Mouse (Mus musculus) MEL (cell line): ENCODE data around the gene Usp15. TPM values are rescaled to one million over a fixed set of nuclear protein-coding genes. Genes with fewer than 3 reads are reported as not detected.

ENCODE experiments used
- DNase-seq: peaks from one replicate; pipeline ENCODE4 v3.0.0; 2011; ENCODE audit warnings: low read depth, low spot score
- H3K27ac ChIP-seq: 2 replicates; pipeline ENCODE4 v1.5.1; 2012; ENCODE audit warnings: low read depth, mild to moderate bottlenecking, control low read depth, low read length, moderate library complexity; ENCODE audit not compliant: control insufficient read depth
- H3K27me3 ChIP-seq, 2 experiments: fragments of 150-350 bp in 1 of 2; sonication (generic) in 1 of 2; 2 replicates each; pipeline ENCODE4 v1.6.1; 2012; ENCODE audit warnings: low read length in 2 of 2, mild to moderate bottlenecking in 2 of 2, improper control_type of control experiment in 1 of 2, moderate library complexity in 1 of 2; ENCODE audit not compliant: insufficient read depth in 2 of 2, control insufficient read depth in 1 of 2
- H3K36me3 ChIP-seq, 2 experiments: 2 replicates each; pipeline ENCODE4 v1.6.1; 2012 to 2014; ENCODE audit warnings: low read length in 2 of 2, improper control_type of control experiment in 1 of 2, inconsistent platforms in 1 of 2, mild to moderate bottlenecking in 1 of 2; ENCODE audit not compliant: insufficient read depth in 2 of 2, control insufficient read depth in 1 of 2
- H3K4me1 ChIP-seq, 2 experiments: fragments of 150-350 bp in 1 of 2; sonication (generic) in 1 of 2; 2 replicates each; pipeline ENCODE4 v1.6.1; 2012; ENCODE audit warnings: low read length in 2 of 2, improper control_type of control experiment in 1 of 2, mild to moderate bottlenecking in 1 of 2; ENCODE audit not compliant: insufficient read depth in 2 of 2, control insufficient read depth in 1 of 2
- H3K4me3 ChIP-seq, 2 experiments: fragments of 150-350 bp in 1 of 2; sonication (generic) in 1 of 2; 2 replicates each; pipeline ENCODE4 v1.5.1; 2012; ENCODE audit warnings: low read depth in 2 of 2, low read length in 2 of 2, mild to moderate bottlenecking in 2 of 2, moderate library complexity in 2 of 2, control low read depth in 1 of 2, improper control_type of control experiment in 1 of 2; ENCODE audit not compliant: control insufficient read depth in 1 of 2, insufficient read depth in 1 of 2
- H3K79me2 ChIP-seq: 2 replicates; pipeline ENCODE4 v1.6.1; 2012; ENCODE audit warnings: mild to moderate bottlenecking, low read length, moderate library complexity; ENCODE audit not compliant: control insufficient read depth, poor library complexity, insufficient read depth
- H3K9ac ChIP-seq: 2 replicates; pipeline ENCODE4 v1.6.1; 2012; ENCODE audit warnings: low read depth, mild to moderate bottlenecking, control low read depth, low read length, moderate library complexity; ENCODE audit not compliant: control insufficient read depth, poor library complexity, severe bottlenecking
- H3K9me3 ChIP-seq: fragments of 150-350 bp; sonication (generic); replicated peaks from 2 replicates; pipeline ENCODE4 v1.6.1; 2012; ENCODE audit warnings: mild to moderate bottlenecking, low read length, improper control_type of control experiment, moderate library complexity; ENCODE audit not compliant: insufficient read depth
- CHD2 ChIP-seq: IDR thresholded peaks from 2 replicates; pipeline ENCODE4 v1.6.1; 2011; ENCODE audit warnings: low read length, improper control_type of control experiment
- CTCF ChIP-seq, 3 experiments: IDR thresholded peaks in 2 of 3; conservative IDR thresholded peaks in 1 of 3; 2 replicates each; pipeline ENCODE4 v1.5.1; 2011 to 2012; ENCODE audit warnings: low read length in 3 of 3, low read depth in 2 of 3, mild to moderate bottlenecking in 2 of 3, improper control_type of control experiment in 1 of 3, inconsistent platforms in 1 of 3, mixed read lengths in 1 of 3, moderate library complexity in 1 of 3; ENCODE audit not compliant: control insufficient read depth in 1 of 3, insufficient read depth in 1 of 3, poor library complexity in 1 of 3, severe bottlenecking in 1 of 3
- ELF1 ChIP-seq: IDR thresholded peaks from 2 replicates; pipeline ENCODE4 v1.6.1; 2014; ENCODE audit warnings: low read depth, mild to moderate bottlenecking, inconsistent platforms, low read length, improper control_type of control experiment, moderate library complexity
- ETS1 ChIP-seq: IDR thresholded peaks from 2 replicates; pipeline ENCODE4 v1.6.1; 2012; ENCODE audit warnings: low read depth, mild to moderate bottlenecking, inconsistent platforms, low read length, improper control_type of control experiment, moderate library complexity
- HCFC1 ChIP-seq: IDR thresholded peaks from 2 replicates; pipeline ENCODE4 v1.6.1; 2012; ENCODE audit warnings: low read depth, mild to moderate bottlenecking, inconsistent platforms, low read length, improper control_type of control experiment, moderate library complexity
- MAFK ChIP-seq: IDR thresholded peaks from 2 replicates; pipeline ENCODE4 v1.6.1; 2011; ENCODE audit warnings: low read depth, mild to moderate bottlenecking, low read length, improper control_type of control experiment, borderline replicate concordance
- MAX ChIP-seq: IDR thresholded peaks from 2 replicates; pipeline ENCODE4 v1.6.1; 2011; ENCODE audit warnings: low read length, improper control_type of control experiment
- MEF2A ChIP-seq: IDR thresholded peaks from 2 replicates; pipeline ENCODE4 v1.6.1; 2014; ENCODE audit warnings: low read depth, mild to moderate bottlenecking, inconsistent platforms, low read length, improper control_type of control experiment; ENCODE audit not compliant: poor library complexity, insufficient replicate concordance, severe bottlenecking; ENCODE audit errors: extremely low read depth
- MXI1 ChIP-seq: IDR thresholded peaks from 2 replicates; pipeline ENCODE4 v1.6.1; 2011; ENCODE audit warnings: mild to moderate bottlenecking, low read depth, low read length, improper control_type of control experiment
- MYB ChIP-seq: IDR thresholded peaks from 2 replicates; pipeline ENCODE4 v1.6.1; 2011; ENCODE audit warnings: mild to moderate bottlenecking, low read depth, low read length, improper control_type of control experiment
- POLR2A ChIP-seq, 2 experiments: IDR thresholded peaks; 2 replicates each; pipeline ENCODE4 v1.6.1; 2011 to 2012; ENCODE audit warnings: low read length in 2 of 2, mild to moderate bottlenecking in 2 of 2, control low read depth in 1 of 2, improper control_type of control experiment in 1 of 2, low read depth in 1 of 2, moderate library complexity in 1 of 2; ENCODE audit not compliant: control insufficient read depth in 1 of 2, insufficient read depth in 1 of 2, poor library complexity in 1 of 2
- RCOR1 ChIP-seq: IDR thresholded peaks from 2 replicates; pipeline ENCODE4 v1.6.1; 2012; ENCODE audit warnings: low read depth, mild to moderate bottlenecking, inconsistent platforms, low read length, improper control_type of control experiment
- SIN3A ChIP-seq: IDR thresholded peaks from 2 replicates; pipeline ENCODE4 v1.6.1; 2012; ENCODE audit warnings: low read length, improper control_type of control experiment, inconsistent platforms
- SMC3 ChIP-seq: IDR thresholded peaks from 2 replicates; pipeline ENCODE4 v1.6.1; 2011; ENCODE audit warnings: low read depth, low read length, improper control_type of control experiment
- TAL1 ChIP-seq: IDR thresholded peaks from 2 replicates; pipeline ENCODE4 v1.6.1; 2012; ENCODE audit warnings: mild to moderate bottlenecking, inconsistent platforms, low read length, moderate library complexity, mixed read lengths
- TBP ChIP-seq: IDR thresholded peaks from 2 replicates; pipeline ENCODE4 v1.8.0; 2011; ENCODE audit warnings: low read depth, low read length, improper control_type of control experiment
- ZC3H11A ChIP-seq: IDR thresholded peaks from 2 replicates; pipeline ENCODE4 v1.6.1; 2012; ENCODE audit warnings: low read depth, mild to moderate bottlenecking, inconsistent platforms, low read length, improper control_type of control experiment
- ZMIZ1 ChIP-seq: IDR thresholded peaks from 2 replicates; pipeline ENCODE4 v1.6.1; 2012; ENCODE audit warnings: low read depth, mild to moderate bottlenecking, inconsistent platforms, low read length, improper control_type of control experiment, moderate library complexity
- polyA plus RNA-seq, 2 experiments: library from polyadenylated mRNA; stranded (reverse) in 1 of 2; unstranded in 1 of 2; fragments of >175 nt in 1 of 2; fragments of >200 nt in 1 of 2; gene quantifications; 2 replicates each; pipeline versions ENCODE4 v1.2.1 to v1.2.4; 2012; ENCODE audit warnings: low replicate concordance in 2 of 2, low read depth in 1 of 2; ENCODE audit not compliant: insufficient read length in 2 of 2, insufficient read depth in 1 of 2, missing spikeins in 1 of 2
- total RNA-seq: library from RNA; depleted of rRNA; stranded (reverse); fragments of 300-350 nt; gene quantifications from 2 replicates; pipeline ENCODE4 v1.2.3, GENCODE M21; 2012

The Usp15 gene
- total and polyA plus RNA-seq, 3 experiments: 98.2 to 150 (median 117) TPM

DNA sequence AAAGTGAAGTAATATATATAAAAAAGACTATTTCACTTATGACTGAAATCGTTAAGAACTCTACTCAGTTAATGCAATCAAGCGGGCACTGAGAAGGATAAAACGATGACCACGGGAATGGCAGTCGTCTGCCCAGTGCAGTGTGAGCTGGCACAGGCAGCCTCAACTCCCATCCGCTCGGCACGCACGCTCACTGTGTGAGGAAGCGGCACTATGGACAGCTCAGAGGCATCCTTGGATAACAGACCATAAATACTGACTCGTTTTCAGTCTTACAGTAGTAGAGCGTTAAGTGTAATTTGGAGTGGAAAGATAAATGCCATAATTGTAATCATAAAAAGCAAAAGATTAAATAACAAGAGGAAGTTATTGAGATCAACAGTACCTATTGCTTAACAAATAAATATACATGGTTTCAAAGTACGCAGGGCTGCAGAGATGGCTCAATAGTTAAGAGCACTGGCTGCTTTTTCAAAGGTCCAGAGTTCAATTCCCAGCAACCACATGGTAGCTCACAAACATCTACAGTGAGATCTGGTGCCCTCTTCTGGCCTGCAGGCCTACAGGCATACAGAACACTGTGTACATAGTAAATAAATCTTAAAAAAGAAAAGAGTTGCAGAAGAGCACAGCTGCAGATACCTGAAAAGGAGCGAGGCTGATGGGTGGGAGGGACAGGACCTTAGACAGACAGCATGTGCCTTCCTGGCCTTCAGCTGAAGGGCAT is 76.0 kb downstream of the Usp15 start:
- peaks cover 0 to 38% of the 10 kb centered on the region in 2 experiments; a peak in 2 of 4 replicates for H3K36me3 ChIP-seq
- no peak overlapping the region for H3K27ac ChIP-seq
- DNase-seq: peak; percentile 29
- H3K9ac ChIP-seq: no peak overlapping the region
- TF ChIP-seq POLR2A (IDR thresholded peaks at IDR 0.05; ENCODE audit: control insufficient read depth in 1 of 2, insufficient read depth in 1 of 2, low read depth in 1 of 2, low read length in 2 of 2, poor library complexity in 1 of 2) (no peak), MXI1 (no peak), MEF2A (no peak), CTCF (IDR thresholded peaks at IDR 0.05 in 2 of 3, conservative IDR thresholded peaks at IDR 0.05 in 1 of 3; ENCODE audit: control insufficient read depth in 1 of 3, insufficient read depth in 1 of 3, low read depth in 2 of 3, low read length in 3 of 3, poor library complexity in 1 of 3, severe bottlenecking in 1 of 3) (peak in 2 of 3 experiments; percentile 27 to 45; a peak in 4 of 6 replicates), TBP (no peak)
- H3K27me3 ChIP-seq: no peaks in the 10 kb centered on the region
- no peaks in the 10 kb centered on the region for H3K9me3 ChIP-seq
- no peaks in the 10 kb centered on the region for H3K4me1 ChIP-seq
- H3K4me3 ChIP-seq: no peak overlapping the region
- no peaks in the 10 kb centered on the region for H3K79me2 ChIP-seq

DNA sequence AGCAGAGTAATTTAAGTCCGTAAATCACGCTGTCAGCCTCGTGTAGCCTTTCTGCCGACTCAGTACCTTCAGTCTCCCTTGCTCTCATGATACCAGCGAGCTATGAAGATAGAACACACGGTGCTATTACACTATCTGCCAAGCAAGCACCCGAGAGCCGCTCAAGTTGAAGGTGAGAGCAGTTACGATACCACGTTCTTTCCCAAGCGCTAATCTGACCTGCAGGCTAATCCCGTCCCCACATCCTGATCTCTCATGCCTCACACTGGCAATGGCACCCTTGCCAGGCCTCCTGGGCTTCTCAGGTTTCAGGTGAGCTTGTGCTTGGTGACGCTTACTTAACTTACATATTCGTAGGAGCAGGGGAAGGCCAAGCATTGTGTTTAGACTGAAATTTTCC is 79.9 kb downstream of the Usp15 start:
- TF ChIP-seq RCOR1: no peak
- TF ChIP-seq ETS1: no peak
- TF ChIP-seq SIN3A: no peak
- TF ChIP-seq ZMIZ1: no peak
- no peak for TF ChIP-seq CTCF (IDR thresholded peaks at IDR 0.05 in 2 of 3, conservative IDR thresholded peaks at IDR 0.05 in 1 of 3; ENCODE audit: control insufficient read depth in 1 of 3, insufficient read depth in 1 of 3, low read depth in 2 of 3, low read length in 3 of 3, poor library complexity in 1 of 3, severe bottlenecking in 1 of 3)
- no peak for TF ChIP-seq ZC3H11A
- no peak for TF ChIP-seq TAL1
- TF ChIP-seq MAX: no peak
- no peak for TF ChIP-seq CHD2
- TF ChIP-seq SMC3: no peak
- no peak for TF ChIP-seq POLR2A (IDR thresholded peaks at IDR 0.05; ENCODE audit: control insufficient read depth in 1 of 2, insufficient read depth in 1 of 2, low read depth in 1 of 2, low read length in 2 of 2, poor library complexity in 1 of 2)
- TF ChIP-seq MAFK: no peak
- no peak for TF ChIP-seq ELF1
- no peak for TF ChIP-seq MEF2A
- no peak for TF ChIP-seq HCFC1
- no peak for TF ChIP-seq MYB
- no peak for DNase-seq
- no peak overlapping the region for H3K4me3 ChIP-seq
- no peaks in the 10 kb centered on the region for H3K4me1 ChIP-seq
- no peaks in the 10 kb centered on the region for H3K9me3 ChIP-seq
- no peak overlapping the region for H3K27ac ChIP-seq
- no peaks in the 10 kb centered on the region for H3K79me2 ChIP-seq
- H3K27me3 ChIP-seq: no peaks in the 10 kb centered on the region
- peaks cover 0 to 33% of the 10 kb centered on the region in 2 experiments; a peak in 2 of 4 replicates for H3K36me3 ChIP-seq
- H3K9ac ChIP-seq: no peak overlapping the region
